Mouse (Mus musculus) erythroblast, embryonic 14.5 days (primary cell): ENCODE data around the gene Pafah1b1.

Experiments used
- GATA1 ChIP-seq: IDR thresholded peaks from 2 replicates; pipeline ENCODE4 v1.6.1; 2012; ENCODE audit warnings: low read length, inconsistent platforms, mixed read lengths
- TAL1 ChIP-seq: IDR thresholded peaks from 3 replicates; pipeline ENCODE4 v1.6.1; 2012; ENCODE audit warnings: low read length, inconsistent platforms, mixed read lengths

GRCm38 (mm10) chr11:74653385-74653784 is 71.1 kb downstream of the Pafah1b1 start:
- TF ChIP-seq GATA1, result no peak
- TF ChIP-seq TAL1, result no peak
